Mouse (Mus musculus) intestine, postnatal 0 days (tissue): Measurements from ENCODE around the gene Senp3. TPM values are rescaled to one million over a fixed set of nuclear protein-coding genes. Genes with fewer than 3 reads are reported as not detected.
"Not testable (repeated sequence)": the region's sequence is repeated elsewhere in the genome, so short reads cannot be mapped to it uniquely, and the experiment has no call there.

ENCODE experiments used
- ATAC-seq: fragments of 200-750 bp; cut with Nextera tagmentation; 2 replicates; pipeline ENCODE4 v1.8.0; 2017; ENCODE audit warnings: mild to moderate bottlenecking, moderate TSS enrichment, moderate library complexity
- H3K27ac ChIP-seq: fragments of 300-500 bp; sonication (generic); 2 replicates; pipeline ENCODE4 v1.5.1; 2014; ENCODE audit warnings: mild to moderate bottlenecking, low read depth, low read length, moderate library complexity
- H3K27me3 ChIP-seq: fragments of 300-500 bp; sonication (generic); replicated peaks from 2 replicates; pipeline ENCODE4 v1.6.1; 2014; ENCODE audit warnings: low read length, mixed read lengths; ENCODE audit not compliant: control insufficient read depth, insufficient read depth
- H3K36me3 ChIP-seq: fragments of 300-500 bp; sonication (generic); 2 replicates; pipeline ENCODE4 v1.6.1; 2014; ENCODE audit warnings: mild to moderate bottlenecking, moderate library complexity; ENCODE audit not compliant: control insufficient read depth, insufficient read depth
- H3K4me1 ChIP-seq: fragments of 300-500 bp; sonication (generic); replicated peaks from 2 replicates; pipeline ENCODE4 v1.6.1; 2014; ENCODE audit warnings: antibody characterized with exemption, low read length, mixed read lengths; ENCODE audit not compliant: control insufficient read depth, insufficient read depth
- H3K4me2 ChIP-seq: fragments of 300-500 bp; sonication (generic); replicated peaks from 2 replicates; pipeline ENCODE4 v1.6.1; 2014; ENCODE audit warnings: low read depth, mild to moderate bottlenecking, moderate library complexity
- H3K4me3 ChIP-seq: fragments of 300-500 bp; sonication (generic); 2 replicates; pipeline ENCODE4 v1.5.1; 2014; ENCODE audit warnings: low read depth, low read length
- H3K9ac ChIP-seq: fragments of 300-500 bp; sonication (generic); 2 replicates; pipeline ENCODE4 v1.6.1; 2014; ENCODE audit warnings: mild to moderate bottlenecking, low read depth, low read length
- H3K9me3 ChIP-seq: fragments of 300-500 bp; sonication (generic); 2 replicates; pipeline ENCODE4 v1.6.1; 2016; ENCODE audit warnings: mixed run types; ENCODE audit not compliant: control insufficient read depth
- CTCF ChIP-seq: sonication (generic); IDR thresholded peaks from 2 replicates; pipeline ENCODE4 v1.5.1; 2016; ENCODE audit warnings: low read depth, mild to moderate bottlenecking, control low read depth, antibody characterized with exemption, moderate library complexity
- WGBS: fragments of 180-500 bp; shearing (Covaris S2); extraction: QIAGEN DNeasy Blood & Tissue Kit; methylation state at CpG from one replicate; pipeline ENCODE4 v1.1.7; 2014; 5-methylcytosine and 5-hydroxymethylcytosine counted together
- polyA plus RNA-seq: library from polyadenylated mRNA; unstranded; fragments of >200 nt; fragmentation: Nextera tagmentation; extraction: Ambion mirVana; gene quantifications from 2 replicates; pipeline ENCODE4 v1.2.1, GENCODE M21; 2015

Senp3 gene
- polyA plus RNA-seq, result 26.7 and 27.6 TPM in 2 replicates

GRCm38 (mm10) chr11:69681314-69682208 is at the start of gene Senp3:
Senp3 (minus strand) TSS chr11:69682084.
- H3K27ac ChIP-seq, result peak within 1 kb of the TSS; percentile 91
- H3K9me3 ChIP-seq, result no peaks in the 10 kb centered on the region
- peaks cover 12% of the 10 kb centered on the region for H3K4me1 ChIP-seq
- H3K4me2 ChIP-seq, result peak within 1 kb of the TSS; percentile 82
- no peaks in the 10 kb centered on the region for H3K27me3 ChIP-seq
- H3K4me3 ChIP-seq, result peak within 1 kb of the TSS; percentile 92
- peak within 1 kb of the TSS; percentile 82 for H3K9ac ChIP-seq
- WGBS, result under 1% methylated on average over 77 of the region's 80 CpGs
- TF ChIP-seq CTCF, result no peak
- H3K36me3 ChIP-seq, result peaks cover 22% of the 10 kb centered on the region
- peak; percentile 88 for ATAC-seq

GRCm38 (mm10) chr11:69731408-69731807 is 49.5 kb upstream of the Senp3 start:
- H3K27ac ChIP-seq, ATAC-seq, H3K27me3 ChIP-seq, H3K4me1 ChIP-seq, H3K4me2 ChIP-seq, H3K9me3 ChIP-seq, H3K4me3 ChIP-seq, H3K9ac ChIP-seq: not testable (repeated sequence)
- H3K36me3 ChIP-seq, result peaks cover 29% of the 10 kb centered on the region
- WGBS, result 88% methylated on average over 2 of the region's 3 CpGs
- peak; percentile 53 for TF ChIP-seq CTCF

DNA sequence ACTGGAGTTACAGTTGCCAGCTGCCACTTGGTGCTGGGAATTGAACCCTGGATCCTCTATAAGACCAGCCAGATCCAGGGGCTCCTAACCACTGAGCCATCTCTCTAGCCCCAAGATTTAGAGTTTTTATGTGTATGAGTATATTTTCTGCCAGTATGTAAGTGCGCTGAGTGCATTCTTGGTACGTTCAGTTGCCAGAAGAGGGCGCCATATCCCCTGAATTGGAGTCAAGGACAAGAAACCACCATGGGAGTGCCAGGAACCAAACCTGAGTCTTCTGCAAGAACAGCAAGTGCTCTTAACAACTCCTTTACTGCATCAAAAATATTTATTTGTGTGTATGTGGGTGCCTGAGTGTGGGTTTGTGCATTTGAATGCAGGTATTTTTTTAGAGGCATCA is 47.2 kb upstream of the Senp3 start:
- no peaks in the 10 kb centered on the region for H3K4me1 ChIP-seq
- TF ChIP-seq CTCF, result peak; percentile 71
- no peak for ATAC-seq
- WGBS, result 34% methylated on average over 3 of the region's 3 CpGs
- H3K27me3 ChIP-seq, result no peaks in the 10 kb centered on the region
- H3K9ac ChIP-seq, result no peak overlapping the region
- H3K36me3 ChIP-seq, result peaks cover 5% of the 10 kb centered on the region
- H3K27ac ChIP-seq, result no peak overlapping the region
- no peaks in the 10 kb centered on the region for H3K9me3 ChIP-seq
- no peak overlapping the region for H3K4me2 ChIP-seq
- no peak overlapping the region for H3K4me3 ChIP-seq

GRCm38 (mm10) chr11:69725951-69726350 is 44.1 kb upstream of the Senp3 start:
- no peaks in the 10 kb centered on the region for H3K4me1 ChIP-seq
- no peak for ATAC-seq
- no peak overlapping the region for H3K27ac ChIP-seq
- H3K4me2 ChIP-seq, result no peak overlapping the region
- no peak overlapping the region for H3K4me3 ChIP-seq
- H3K9ac ChIP-seq, result no peak overlapping the region
- no peaks in the 10 kb centered on the region for H3K36me3 ChIP-seq
- H3K9me3 ChIP-seq, result no peaks in the 10 kb centered on the region
- H3K27me3 ChIP-seq, result no peaks in the 10 kb centered on the region
- WGBS, result 39% methylated on average over 5 of the region's 5 CpGs
- no peak for TF ChIP-seq CTCF

GRCm38 (mm10) chr11:69723074-69723473 is 41.2 kb upstream of the Senp3 start:
- Histone ChIP-seq H3K27me3 (no peaks in the 10 kb centered on the region), H3K4me2 (no peak overlapping the region), H3K4me1 (no peaks in the 10 kb centered on the region), H3K9me3 (no peaks in the 10 kb centered on the region), H3K36me3 (no peaks in the 10 kb centered on the region), H3K27ac (no peak overlapping the region), H3K9ac (no peak overlapping the region), H3K4me3 (no peak overlapping the region)
- no peak for ATAC-seq
- WGBS, result 37% methylated on average over 2 of the region's 2 CpGs
- no peak for TF ChIP-seq CTCF

DNA sequence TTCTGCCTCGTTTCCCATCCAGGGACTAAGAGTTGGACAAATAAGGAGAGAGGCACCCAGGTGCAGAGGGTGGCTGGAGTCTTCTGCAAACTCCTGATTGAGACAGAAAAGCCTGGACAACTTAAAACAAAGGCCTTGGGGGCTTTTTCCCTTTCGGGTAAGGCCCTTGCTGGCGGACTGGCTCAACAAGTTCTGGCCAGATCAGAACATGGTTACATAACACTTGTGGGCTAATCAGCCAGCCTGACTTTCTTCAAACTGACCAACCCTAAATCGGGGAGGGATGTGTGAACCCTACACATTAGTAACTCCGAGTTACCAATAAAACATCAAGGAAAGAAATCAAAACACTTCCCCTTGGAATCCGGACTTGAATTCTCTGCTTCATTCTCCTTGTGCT is 39.0 kb upstream of the Senp3 start:
- H3K9me3 ChIP-seq, result no peaks in the 10 kb centered on the region
- H3K4me2 ChIP-seq, result no peak overlapping the region
- no peak for TF ChIP-seq CTCF
- H3K27me3 ChIP-seq, result no peaks in the 10 kb centered on the region
- no peak overlapping the region for H3K4me3 ChIP-seq
- H3K27ac ChIP-seq, result no peak overlapping the region
- no peak overlapping the region for H3K9ac ChIP-seq
- no peaks in the 10 kb centered on the region for H3K36me3 ChIP-seq
- WGBS, result 53% methylated on average over 6 of the region's 6 CpGs
- no peaks in the 10 kb centered on the region for H3K4me1 ChIP-seq
- ATAC-seq, result no peak
